Mouse (Mus musculus) heart, embryonic 13.5 days (tissue): Measurements from ENCODE around the gene Jaml. TPM values are rescaled to one million over a fixed set of nuclear protein-coding genes. Genes with fewer than 3 reads are reported as not detected.
A peak's percentile ranks its signal among the peaks of the same experiment; 100 is the strongest.

ENCODE experiments used
- ATAC-seq: fragments of 200-750 bp; cut with Nextera tagmentation; 2 replicates; pipeline ENCODE4 v1.8.0; 2017; ENCODE audit warnings: moderate TSS enrichment; ENCODE audit not compliant: insufficient number of reproducible peaks, low FRiP score, low TSS enrichment; ENCODE audit errors: extremely low read depth
- H3K27ac ChIP-seq: fragments of 300-500 bp; sonication (generic); replicated peaks from 2 replicates; pipeline ENCODE4 v1.5.1; 2015; ENCODE audit warnings: moderate library complexity, mild to moderate bottlenecking, inconsistent platforms
- H3K27me3 ChIP-seq: fragments of 300-500 bp; sonication (generic); replicated peaks from 2 replicates; pipeline ENCODE4 v1.6.1; 2015; ENCODE audit warnings: mild to moderate bottlenecking, inconsistent platforms
- H3K36me3 ChIP-seq: fragments of 300-500 bp; sonication (generic); 2 replicates; pipeline ENCODE4 v1.6.1; 2015; ENCODE audit warnings: mild to moderate bottlenecking, inconsistent platforms
- H3K4me1 ChIP-seq: fragments of 300-500 bp; sonication (generic); 2 replicates; pipeline ENCODE4 v1.6.1; 2015; ENCODE audit warnings: inconsistent platforms
- H3K4me2 ChIP-seq: fragments of 300-500 bp; sonication (generic); 2 replicates; pipeline ENCODE4 v1.6.1; 2015; ENCODE audit warnings: inconsistent platforms, mild to moderate bottlenecking, moderate library complexity
- H3K4me3 ChIP-seq: fragments of 300-500 bp; sonication (generic); 2 replicates; pipeline ENCODE4 v1.5.1; 2015; ENCODE audit warnings: moderate library complexity, mild to moderate bottlenecking, inconsistent platforms
- H3K9ac ChIP-seq: fragments of 300-500 bp; sonication (generic); 2 replicates; pipeline ENCODE4 v1.6.1; 2015; ENCODE audit warnings: inconsistent platforms, mild to moderate bottlenecking, moderate library complexity
- H3K9me3 ChIP-seq: fragments of 300-500 bp; sonication (generic); 2 replicates; pipeline ENCODE4 v1.6.1; 2016; ENCODE audit warnings: inconsistent platforms
- WGBS: fragments of 180-500 bp; shearing (Covaris S2); methylation state at CpG from one replicate; pipeline ENCODE4 v1.1.7; 2015; ENCODE audit warnings: mixed read lengths; 5-methylcytosine and 5-hydroxymethylcytosine counted together
- polyA plus RNA-seq: library from polyadenylated mRNA; unstranded; fragments of >200 nt; fragmentation: Nextera tagmentation; extraction: Ambion mirVana; gene quantifications from 2 replicates; pipeline ENCODE4 v1.2.1, GENCODE M21; 2015

Gene Jaml
- polyA plus RNA-seq, 1 experiment from 2014 or later: 0.17 TPM

- no peak overlapping the region for H3K4me3 ChIP-seq
- H3K9ac ChIP-seq: no peak overlapping the region
- H3K4me2 ChIP-seq: no peak overlapping the region
- no peak for ATAC-seq
- no peak overlapping the region for H3K27ac ChIP-seq
- no peaks in the 10 kb centered on the region for H3K36me3 ChIP-seq
- 58% methylated on average over 5 of the region's 5 CpGs for WGBS
- no peaks in the 10 kb centered on the region for H3K4me1 ChIP-seq
- no peaks in the 10 kb centered on the region for H3K9me3 ChIP-seq
- peaks cover 47% of the 10 kb centered on the region for H3K27me3 ChIP-seq
Observed at GRCm38 (mm10) chr9:45084556-45084955, 5.6 kb downstream of the Jaml start.

- H3K4me1 ChIP-seq: no peaks in the 10 kb centered on the region
- no peak for ATAC-seq
- H3K4me2 ChIP-seq: no peak overlapping the region
- H3K4me3 ChIP-seq: no peak overlapping the region
- no peak overlapping the region for H3K27ac ChIP-seq
- H3K9ac ChIP-seq: no peak overlapping the region
- H3K36me3 ChIP-seq: no peaks in the 10 kb centered on the region
- H3K9me3 ChIP-seq: no peaks in the 10 kb centered on the region
- H3K27me3 ChIP-seq: peaks cover 43% of the 10 kb centered on the region
- 70% methylated on average over 12 of the region's 12 CpGs for WGBS
Observed at GRCm38 (mm10) chr9:45085741-45086690, 7.0 kb downstream of the Jaml start.

DNA sequence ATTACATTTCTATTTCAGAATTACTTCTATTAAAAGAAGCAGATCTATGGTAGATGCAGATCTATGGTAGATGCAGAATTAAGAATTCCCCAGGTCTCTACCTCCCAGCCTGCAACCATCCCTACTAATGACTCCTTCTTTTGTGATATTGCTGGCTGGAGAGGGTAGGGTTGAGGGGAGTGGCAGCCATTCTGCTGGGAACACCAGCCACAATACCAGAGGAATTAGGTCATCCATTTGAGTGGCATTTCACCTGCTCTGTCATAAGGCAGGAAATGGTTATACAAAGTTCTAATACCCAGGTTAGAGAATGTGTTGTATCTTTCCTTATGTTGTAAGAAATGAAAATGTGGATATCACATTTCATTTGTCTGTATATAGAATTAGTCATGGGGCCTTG is 9.1 kb downstream of the Jaml start:
- Histone ChIP-seq H3K36me3 (no peaks in the 10 kb centered on the region), H3K9me3 (no peaks in the 10 kb centered on the region), H3K4me3 (no peak overlapping the region), H3K27ac (no peak overlapping the region), H3K4me2 (no peak overlapping the region), H3K27me3 (peaks cover 25% of the 10 kb centered on the region), H3K4me1 (peaks cover 7% of the 10 kb centered on the region), H3K9ac (no peak overlapping the region)
- no peak for ATAC-seq

GRCm38 (mm10) chr9:45090811-45091210 is 11.8 kb downstream of the Jaml start:
- Histone ChIP-seq H3K4me1 (peaks cover 8% of the 10 kb centered on the region), H3K4me3 (no peak overlapping the region), H3K4me2 (no peak overlapping the region), H3K9ac (no peak overlapping the region), H3K9me3 (no peaks in the 10 kb centered on the region), H3K27me3 (peaks cover 13% of the 10 kb centered on the region), H3K36me3 (no peaks in the 10 kb centered on the region), H3K27ac (no peak overlapping the region)
- no peak for ATAC-seq
- 66% methylated on average over 3 of the region's 3 CpGs for WGBS

- H3K36me3 ChIP-seq: no peaks in the 10 kb centered on the region
- no peaks in the 10 kb centered on the region for H3K9me3 ChIP-seq
- peaks cover 8% of the 10 kb centered on the region for H3K4me1 ChIP-seq
- 38% methylated on average over 4 of the region's 4 CpGs for WGBS
- peaks cover 10% of the 10 kb centered on the region; the same call in 1 of the 2 replicates for H3K27me3 ChIP-seq
- H3K4me2 ChIP-seq: no peak overlapping the region
- peak overlapping the region; percentile 52 for H3K27ac ChIP-seq
- H3K9ac ChIP-seq: no peak overlapping the region
- no peak overlapping the region for H3K4me3 ChIP-seq
- ATAC-seq: no peak
Observed at GRCm38 (mm10) chr9:45092641-45093040, 13.7 kb downstream of the Jaml start.

DNA sequence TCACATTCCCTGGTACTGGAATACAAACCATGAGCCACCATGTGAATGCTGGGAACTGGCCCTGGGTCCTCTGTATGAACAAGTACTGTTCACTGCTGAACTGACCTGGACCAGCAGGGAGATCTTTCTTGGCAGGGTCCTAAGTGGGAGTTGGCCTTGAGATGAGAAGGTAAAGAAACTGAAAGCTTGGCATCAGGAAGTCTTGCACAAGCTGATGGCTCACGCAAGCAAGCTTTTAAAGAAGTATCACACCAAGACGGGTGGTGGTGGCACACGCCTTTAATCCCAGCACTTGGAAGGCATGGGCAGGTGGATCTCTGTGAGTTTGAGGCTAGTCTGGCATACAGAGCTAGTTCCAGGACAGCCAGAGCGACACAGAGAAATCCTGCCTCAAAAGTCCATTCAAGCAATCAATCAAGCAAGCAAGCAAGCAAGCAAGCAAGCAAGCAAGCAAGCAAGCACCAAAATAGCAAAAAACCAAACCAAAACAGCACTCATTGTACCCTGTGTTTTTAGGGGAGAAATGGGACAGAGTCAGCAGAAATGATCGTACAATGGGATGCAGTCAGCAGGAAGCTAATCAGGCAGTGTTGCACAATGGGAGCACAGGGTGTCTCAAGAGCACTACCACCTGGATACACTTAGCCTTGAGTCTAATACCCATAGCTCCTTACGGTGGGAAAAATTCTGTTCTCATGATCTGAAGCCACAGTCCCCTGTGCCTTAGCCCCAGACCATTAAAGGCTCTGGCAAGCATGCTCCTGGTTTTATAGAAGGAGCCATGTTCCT is 16.4 kb downstream of the Jaml start:
- no peak overlapping the region for H3K9ac ChIP-seq
- no peak overlapping the region for H3K4me3 ChIP-seq
- H3K27ac ChIP-seq: no peak overlapping the region
- no peak for ATAC-seq
- no peaks in the 10 kb centered on the region for H3K36me3 ChIP-seq
- peaks cover 8% of the 10 kb centered on the region for H3K4me1 ChIP-seq
- no peaks in the 10 kb centered on the region for H3K9me3 ChIP-seq
- WGBS: 69% methylated on average over 6 of the region's 6 CpGs
- no peak overlapping the region for H3K4me2 ChIP-seq
- peaks cover 8% of the 10 kb centered on the region; the same call in 1 of the 2 replicates for H3K27me3 ChIP-seq

GRCm38 (mm10) chr9:45097877-45098276 is 18.9 kb downstream of the Jaml start:
- no peak for ATAC-seq
- Histone ChIP-seq H3K9ac (no peak overlapping the region), H3K27me3 (peaks cover 8% of the 10 kb centered on the region; the same call in 1 of the 2 replicates), H3K4me2 (no peak overlapping the region), H3K9me3 (no peaks in the 10 kb centered on the region), H3K27ac (no peak overlapping the region), H3K4me1 (peaks cover 6% of the 10 kb centered on the region), H3K36me3 (no peaks in the 10 kb centered on the region), H3K4me3 (no peak overlapping the region)
- 86% methylated on average over 5 of the region's 5 CpGs for WGBS

DNA sequence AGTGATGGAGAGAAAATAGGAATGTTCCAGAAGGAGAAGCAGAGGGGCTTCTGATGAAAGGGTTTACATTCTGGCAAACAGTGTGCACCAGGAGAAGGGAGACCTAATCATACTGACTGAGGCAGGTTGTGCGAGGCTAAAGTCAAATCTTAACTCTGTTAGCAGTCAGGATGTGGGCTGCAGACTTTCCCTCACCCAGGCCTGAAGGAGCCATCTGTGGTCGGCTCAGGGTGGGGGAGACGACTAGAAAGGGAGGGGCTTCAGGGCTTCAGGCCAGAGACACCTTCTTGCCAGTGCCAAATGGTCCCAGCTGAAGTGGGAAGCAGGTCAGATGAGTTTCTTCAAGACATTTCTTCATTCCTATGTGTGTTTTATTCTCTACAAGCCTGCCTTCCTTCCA is 19.4 kb downstream of the Jaml start:
- H3K4me3 ChIP-seq: no peak overlapping the region
- peaks cover 9% of the 10 kb centered on the region for H3K4me1 ChIP-seq
- peaks cover 8% of the 10 kb centered on the region; the same call in 1 of the 2 replicates for H3K27me3 ChIP-seq
- ATAC-seq: no peak
- H3K36me3 ChIP-seq: no peaks in the 10 kb centered on the region
- H3K9me3 ChIP-seq: no peaks in the 10 kb centered on the region
- no peak overlapping the region for H3K9ac ChIP-seq
- 32% methylated on average over 3 of the region's 3 CpGs for WGBS
- H3K27ac ChIP-seq: no peak overlapping the region
- H3K4me2 ChIP-seq: no peak overlapping the region

DNA sequence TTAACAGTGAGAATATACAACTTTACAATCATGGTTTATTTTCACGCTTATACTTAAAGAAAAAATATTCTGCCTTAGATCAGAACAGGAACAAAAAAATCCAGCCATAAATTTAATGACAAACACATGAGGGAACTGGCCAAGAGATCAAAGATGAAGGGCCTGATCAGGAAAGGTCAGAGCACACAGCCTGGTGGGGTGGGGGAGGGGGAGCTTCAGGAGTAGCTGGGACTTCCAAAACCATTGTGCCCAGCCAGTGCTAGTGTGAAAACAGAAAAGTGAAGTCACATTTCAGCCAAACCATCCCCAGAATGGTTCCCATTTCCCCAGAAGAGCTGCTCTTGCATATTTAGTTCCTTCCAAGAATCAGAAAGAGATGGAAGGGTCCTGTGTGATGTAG is 23.5 kb downstream of the Jaml start:
- Histone ChIP-seq H3K4me1 (peaks cover 17% of the 10 kb centered on the region), H3K36me3 (no peaks in the 10 kb centered on the region), H3K9me3 (no peaks in the 10 kb centered on the region), H3K9ac (no peak overlapping the region), H3K27me3 (0 out of 2 replicates have a peak, but pooled peaks cover 2% of the 10 kb centered on the region), H3K27ac (no peak overlapping the region), H3K4me3 (no peak overlapping the region), H3K4me2 (no peak overlapping the region)
- no peak for ATAC-seq
- 80% methylated on average over 1 of the region's 1 CpGs for WGBS

DNA sequence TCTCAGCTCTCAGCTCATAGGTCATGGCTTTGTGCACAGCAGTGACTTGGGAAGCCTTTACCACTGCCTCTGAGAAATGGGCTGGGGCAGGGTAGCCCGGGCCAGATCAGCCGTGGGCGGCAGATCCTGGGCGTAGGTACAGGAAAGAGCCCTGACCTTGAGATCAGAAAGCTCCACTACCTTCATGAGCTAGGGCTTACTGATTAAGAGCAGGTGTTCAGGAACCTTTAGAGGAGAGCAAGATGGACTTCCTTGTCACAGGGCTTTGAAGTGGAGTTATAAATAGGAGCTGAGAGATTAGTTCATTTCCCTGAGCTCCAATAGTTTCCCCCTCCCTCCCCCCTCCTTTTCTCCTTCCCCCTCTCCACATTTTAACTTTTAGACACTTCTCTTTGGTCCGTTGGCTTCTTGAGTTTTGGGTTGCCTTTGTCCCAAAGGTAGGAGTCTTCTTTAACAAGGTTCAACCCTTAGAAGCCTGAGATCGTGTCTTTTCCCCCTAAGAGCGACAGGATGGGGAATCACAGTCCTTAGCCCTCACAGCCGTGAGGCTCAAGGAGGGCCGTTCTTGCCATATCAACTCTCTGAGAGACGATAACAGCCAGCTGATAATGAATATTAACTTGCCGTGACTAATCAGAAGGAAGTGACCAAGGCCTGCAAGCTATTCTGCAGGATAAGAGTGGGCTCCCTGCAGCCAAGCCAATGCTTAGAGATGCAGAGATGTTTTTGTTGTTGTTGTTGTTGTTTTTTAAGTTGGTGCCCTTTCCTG is 24.4 kb downstream of the Jaml start:
- H3K27me3 ChIP-seq: 0 out of 2 replicates have a peak, but pooled peaks cover under 1% of the 10 kb centered on the region
- no peak overlapping the region for H3K27ac ChIP-seq
- peak overlapping the region; percentile 13; the same call in 1 of the 2 replicates for H3K4me2 ChIP-seq
- H3K36me3 ChIP-seq: no peaks in the 10 kb centered on the region
- no peaks in the 10 kb centered on the region for H3K9me3 ChIP-seq
- no peak for ATAC-seq
- WGBS: 18% methylated on average over 11 of the region's 11 CpGs
- H3K9ac ChIP-seq: no peak overlapping the region
- no peak overlapping the region for H3K4me3 ChIP-seq
- peaks cover 17% of the 10 kb centered on the region for H3K4me1 ChIP-seq
